Mouse (Mus musculus): ENCODE results near the gene Dock7. TPM values are rescaled to one million over a fixed set of nuclear protein-coding genes. Genes with fewer than 3 reads are reported as not detected.

The Dock7 gene
- polyA plus RNA-seq, 1 experiment, result 15.3 TPM

DNA sequence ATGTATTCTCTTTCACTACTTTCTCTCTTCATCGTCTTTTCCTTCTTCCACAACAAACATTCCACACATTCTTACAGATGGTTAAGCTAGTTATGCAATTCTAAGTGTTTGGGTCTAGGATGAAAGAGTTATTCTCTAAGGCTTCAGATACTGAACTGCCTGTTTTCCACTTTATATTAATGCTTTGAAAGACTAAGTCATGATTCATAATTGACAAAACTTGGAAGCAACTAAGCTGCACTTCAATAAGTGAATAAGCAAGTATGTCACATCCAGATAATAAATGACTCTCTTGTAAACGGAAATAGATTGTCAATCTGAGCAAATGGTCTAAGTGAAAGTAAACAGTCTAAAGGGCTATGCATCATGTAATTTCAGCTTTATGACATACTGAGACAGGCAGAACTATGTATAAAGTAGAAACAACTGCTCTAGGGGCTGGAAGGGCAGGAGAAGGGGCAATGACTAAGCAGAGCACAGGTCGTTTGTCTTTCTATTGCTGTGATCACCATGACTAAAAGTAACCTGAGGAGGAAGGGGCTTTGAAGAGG lies 29.5 kb downstream of the Dock7 start:
- H3K4me3 ChIP-seq (ENCODE audit: insufficient read depth, low read depth, low read length), result no peak overlapping the region
- H3K27ac ChIP-seq (replicated peaks; ENCODE audit: low read depth, low read length), result no peak overlapping the region
- no peaks in the 10 kb centered on the region; the same call in 1 of the 2 replicates for H3K4me1 ChIP-seq (ENCODE audit: control insufficient read depth, insufficient read depth, insufficient read length, low read length)

DNA sequence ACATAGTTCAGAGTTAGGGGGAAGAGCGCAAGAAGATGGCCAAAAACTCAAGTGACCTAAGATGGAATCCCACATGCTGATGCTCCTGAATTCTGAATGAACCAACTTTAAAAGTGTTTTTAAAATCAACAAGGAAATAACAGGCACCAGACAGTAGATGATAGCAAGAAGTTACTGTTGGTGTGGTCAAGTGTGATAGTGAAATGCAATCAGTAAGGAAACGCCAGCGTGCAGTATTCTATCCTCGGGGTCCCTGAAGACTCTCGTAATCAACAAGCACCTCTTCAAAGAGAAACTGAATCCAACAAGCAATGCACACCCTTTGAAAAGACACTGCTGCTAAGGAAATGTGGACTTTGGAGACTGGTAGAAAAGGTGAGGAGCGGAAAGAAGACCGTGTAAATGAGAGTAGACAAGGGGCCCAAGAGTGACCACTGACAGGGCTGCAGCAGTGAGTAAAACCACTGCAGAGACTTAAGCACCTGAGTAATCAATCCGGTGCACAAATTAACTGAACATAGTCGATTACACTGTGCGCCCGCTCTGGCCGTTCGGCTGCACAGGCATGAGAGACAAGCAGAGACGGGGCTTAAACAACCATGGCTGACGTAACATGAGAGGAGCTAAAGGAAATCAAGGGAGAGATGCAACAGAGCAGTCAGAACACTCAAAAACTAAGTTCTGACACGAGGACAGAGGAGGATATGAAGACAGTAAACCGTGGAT lies 32.8 kb downstream of the Dock7 start:
- no peaks in the 10 kb centered on the region; the same call in 1 of the 2 replicates for H3K4me1 ChIP-seq (ENCODE audit: control insufficient read depth, insufficient read depth, insufficient read length, low read length)
- H3K27ac ChIP-seq (replicated peaks; ENCODE audit: low read depth, low read length), result no peak overlapping the region
- H3K4me3 ChIP-seq (ENCODE audit: insufficient read depth, low read depth, low read length), result no peak overlapping the region

DNA sequence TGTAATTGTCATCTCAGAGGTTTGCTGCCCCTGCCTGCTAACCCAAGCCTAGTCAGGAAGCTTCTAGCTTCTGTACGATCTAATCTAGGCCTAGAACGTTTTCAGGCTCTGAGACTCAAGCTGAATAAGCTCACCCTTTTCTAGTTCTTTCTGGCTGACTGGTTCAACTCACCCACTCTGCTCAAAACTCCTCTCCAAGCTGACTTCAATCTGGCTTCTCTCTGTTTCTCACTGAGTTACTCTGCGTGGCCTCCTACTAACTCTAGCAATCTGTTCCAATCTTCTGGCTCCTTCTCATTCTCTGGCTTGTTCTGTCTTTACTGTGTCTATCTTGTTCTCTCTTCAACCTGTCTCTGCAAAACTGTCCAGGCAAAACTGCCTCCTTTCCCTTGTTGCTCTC lies 36.9 kb downstream of the Dock7 start:
- no peaks in the 10 kb centered on the region for H3K4me1 ChIP-seq (ENCODE audit: control insufficient read depth, insufficient read depth, insufficient read length, low read length)
- no peak overlapping the region for H3K27ac ChIP-seq (replicated peaks; ENCODE audit: low read depth, low read length)
- H3K4me3 ChIP-seq (ENCODE audit: insufficient read depth, low read depth, low read length), result no peak overlapping the region

DNA sequence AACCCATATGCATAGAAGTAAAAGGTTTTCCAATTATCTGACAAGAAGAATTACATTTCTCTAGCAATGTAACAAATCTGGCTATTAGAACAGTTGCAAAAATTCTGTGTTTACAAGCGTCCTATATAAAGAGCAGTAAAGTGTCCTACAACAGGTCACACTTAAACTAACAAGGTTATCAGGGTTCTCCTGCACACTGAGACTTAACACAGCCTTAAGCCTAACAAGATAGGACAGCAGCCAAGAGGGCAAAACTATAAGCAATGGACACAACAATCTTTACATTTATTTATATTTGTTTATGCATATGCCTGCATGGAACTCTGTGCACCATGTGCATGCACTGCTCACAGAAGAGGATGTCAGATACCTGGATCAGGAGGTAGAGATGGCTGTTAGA lies 39.5 kb downstream of the Dock7 start:
- H3K4me1 ChIP-seq (ENCODE audit: control insufficient read depth, insufficient read depth, insufficient read length, low read length), result no peaks in the 10 kb centered on the region
- H3K4me3 ChIP-seq (ENCODE audit: insufficient read depth, low read depth, low read length), result no peak overlapping the region
- H3K27ac ChIP-seq (replicated peaks; ENCODE audit: low read depth, low read length), result no peak overlapping the region

DNA sequence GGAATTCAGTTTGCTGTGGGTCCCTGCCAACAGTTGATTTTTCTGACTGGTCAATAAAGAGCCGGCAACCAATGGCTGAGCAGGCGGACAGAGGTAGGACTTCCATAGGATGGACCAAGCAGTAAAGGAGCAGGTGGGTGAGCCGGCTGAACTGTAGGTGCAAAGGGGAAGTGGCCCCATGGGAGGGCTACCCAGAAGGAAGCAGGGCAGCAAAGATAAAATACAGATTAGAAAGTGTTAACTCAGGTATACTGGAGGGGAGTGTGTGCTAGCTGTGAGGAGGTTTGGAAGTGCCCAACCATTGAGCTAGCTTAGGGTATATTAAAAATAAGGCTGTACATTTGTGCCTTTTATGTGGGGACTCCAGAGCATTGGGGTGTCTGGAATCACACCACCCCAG lies 42.7 kb downstream of the Dock7 start:
- no peaks in the 10 kb centered on the region for H3K4me1 ChIP-seq (ENCODE audit: control insufficient read depth, insufficient read depth, insufficient read length, low read length)
- no peak overlapping the region for H3K27ac ChIP-seq (replicated peaks; ENCODE audit: low read depth, low read length)
- no peak overlapping the region for H3K4me3 ChIP-seq (ENCODE audit: insufficient read depth, low read depth, low read length)

DNA sequence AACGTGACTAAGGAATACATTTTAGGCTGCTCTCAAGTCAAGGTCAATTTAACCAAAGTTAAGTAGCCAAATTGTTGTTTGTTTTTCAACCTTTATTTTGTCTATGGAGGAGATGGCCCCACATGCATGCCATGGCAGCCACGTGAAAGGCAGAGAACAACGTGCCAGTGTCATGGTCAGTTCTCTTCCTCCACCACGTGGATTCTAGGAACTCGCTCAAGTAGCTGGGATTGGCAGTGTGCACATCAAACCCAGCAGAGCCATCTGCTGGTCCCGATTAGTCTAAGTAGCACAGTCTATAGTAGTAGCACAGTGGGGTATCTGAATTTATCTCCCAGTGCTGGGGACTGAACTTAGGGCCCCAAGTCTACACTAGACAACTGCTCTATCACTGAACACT lies 51.9 kb downstream of the Dock7 start:
- H3K4me1 ChIP-seq (ENCODE audit: control insufficient read depth, insufficient read depth, insufficient read length, low read length), result no peaks in the 10 kb centered on the region
- H3K4me3 ChIP-seq (ENCODE audit: insufficient read depth, low read depth, low read length), result no peak overlapping the region
- no peak overlapping the region for H3K27ac ChIP-seq (replicated peaks; ENCODE audit: low read depth, low read length)

GRCm38 (mm10) chr4:99064524-99064923 lies 56.2 kb downstream of the Dock7 start:
- no peak overlapping the region for H3K4me3 ChIP-seq (ENCODE audit: insufficient read depth, low read depth, low read length)
- no peak overlapping the region for H3K27ac ChIP-seq (replicated peaks; ENCODE audit: low read depth, low read length)
- H3K4me1 ChIP-seq (ENCODE audit: control insufficient read depth, insufficient read depth, insufficient read length, low read length), result no peaks in the 10 kb centered on the region

DNA sequence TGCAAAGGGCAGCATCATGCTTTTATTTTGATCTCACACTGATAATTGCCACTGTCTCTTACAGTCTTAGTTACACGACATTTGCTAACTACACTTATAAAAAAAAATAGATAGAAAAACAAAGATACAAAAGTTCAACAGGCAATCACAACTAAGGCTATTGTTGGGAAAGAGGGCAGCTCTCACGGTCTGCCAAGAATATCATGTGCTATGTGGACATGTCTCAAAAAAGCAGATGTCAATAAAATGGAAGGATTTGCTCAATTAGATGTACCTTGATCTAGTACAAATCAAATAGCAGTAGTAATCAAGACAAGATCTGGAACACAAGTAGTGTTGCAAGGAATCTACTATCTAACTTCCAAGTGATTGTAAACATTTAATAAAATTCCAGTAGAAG lies 72.1 kb downstream of the Dock7 start:
- H3K27ac ChIP-seq (replicated peaks; ENCODE audit: low read depth, low read length), result no peak overlapping the region
- no peaks in the 10 kb centered on the region for H3K4me1 ChIP-seq (ENCODE audit: control insufficient read depth, insufficient read depth, insufficient read length, low read length)

DNA sequence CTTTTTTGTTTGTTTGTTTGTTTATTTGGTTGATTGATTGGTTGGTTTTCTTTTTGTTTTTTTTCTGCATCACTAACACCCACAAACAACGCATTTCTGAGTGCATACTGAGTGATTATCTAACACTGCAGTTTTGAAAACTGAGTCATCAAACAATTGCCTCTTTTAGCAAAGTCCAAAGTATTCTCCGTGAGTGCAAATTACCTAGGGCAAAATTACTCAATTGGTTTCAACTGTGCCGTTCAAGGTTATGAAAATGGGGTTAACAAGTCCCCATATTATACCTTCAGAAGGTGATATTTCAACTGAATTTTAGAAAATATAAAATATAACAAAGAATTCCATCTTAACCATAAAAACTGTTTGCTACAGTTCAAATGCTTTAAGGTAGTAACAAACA lies 74.2 kb downstream of the Dock7 start:
- Histone ChIP-seq H3K4me1 (ENCODE audit: control insufficient read depth, insufficient read depth, insufficient read length, low read length) (no peaks in the 10 kb centered on the region), H3K27ac (replicated peaks; ENCODE audit: low read depth, low read length) (no peak overlapping the region), H3K4me3 (ENCODE audit: insufficient read depth, low read depth, low read length) (no peak overlapping the region)

More for the DNA sequence above, 72.1 kb downstream of the Dock7 start:
- H3K4me3 ChIP-seq (ENCODE audit: insufficient read depth, low read depth, low read length), result no peak overlapping the region

- no peak overlapping the region for H3K4me3 ChIP-seq (ENCODE audit: insufficient read depth, low read depth, low read length)
Measured at GRCm38 (mm10) chr4:99044854-99045253, 75.9 kb downstream of the Dock7 start.

GRCm38 (mm10) chr4:99032921-99033320 lies 87.8 kb downstream of the Dock7 start:
- Histone ChIP-seq H3K4me1 (ENCODE audit: control insufficient read depth, insufficient read depth, insufficient read length, low read length) (no peaks in the 10 kb centered on the region), H3K4me3 (ENCODE audit: insufficient read depth, low read depth, low read length) (no peak overlapping the region), H3K27ac (replicated peaks; ENCODE audit: low read depth, low read length) (no peak overlapping the region)

More at GRCm38 (mm10) chr4:99044854-99045253, 75.9 kb downstream of the Dock7 start:
- Histone ChIP-seq H3K27ac (replicated peaks; ENCODE audit: low read depth, low read length) (no peak overlapping the region), H3K4me1 (ENCODE audit: control insufficient read depth, insufficient read depth, insufficient read length, low read length) (no peaks in the 10 kb centered on the region)

DNA sequence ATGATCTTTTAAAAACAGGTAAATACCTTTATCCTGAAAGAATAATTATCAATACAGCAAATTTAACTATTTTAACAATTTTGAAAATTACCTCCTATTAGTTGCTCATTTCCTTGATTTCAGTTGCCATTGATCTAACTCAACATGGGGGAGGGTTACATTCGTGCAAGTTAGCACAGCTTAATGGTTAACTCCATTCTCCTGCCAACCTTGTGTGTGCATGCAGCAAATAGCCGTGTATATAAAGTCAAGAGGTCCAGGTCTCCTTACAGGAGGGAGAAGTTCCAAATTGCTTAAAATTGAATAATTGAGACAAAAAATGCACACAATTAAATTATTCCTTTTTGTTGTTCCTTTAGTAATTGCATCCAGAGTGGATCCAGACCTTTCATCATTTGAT lies 90.0 kb downstream of the Dock7 start, which contains the start of gene Angptl3:
Gene Angptl3 (plus strand): TSS at position 269 of the 400 bp plus-strand sequence.
- H3K27ac ChIP-seq (replicated peaks; ENCODE audit: low read depth, low read length), result no peak within 1 kb of the TSS
- no peak within 1 kb of the TSS for H3K4me3 ChIP-seq (ENCODE audit: insufficient read depth, low read depth, low read length)
- no peaks in the 10 kb centered on the region for H3K4me1 ChIP-seq (ENCODE audit: control insufficient read depth, insufficient read depth, insufficient read length, low read length)

DNA sequence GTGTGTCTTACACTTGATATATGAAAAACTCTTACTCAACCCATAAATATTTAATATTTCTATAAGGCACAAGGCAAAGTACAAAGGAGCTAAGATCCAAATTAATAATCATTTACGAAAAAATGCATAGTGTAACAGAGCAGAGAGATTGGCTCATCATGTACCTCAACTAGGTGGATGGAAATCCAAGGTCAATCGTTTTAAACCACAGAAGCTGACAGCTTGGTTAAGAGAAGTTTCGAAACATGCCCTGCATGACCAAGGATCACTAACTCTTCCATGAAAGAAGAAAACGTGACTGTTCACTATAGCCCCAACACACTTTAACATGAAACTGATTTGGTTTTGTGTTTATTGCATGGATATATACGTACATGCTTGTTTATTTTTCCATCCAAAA lies 92.3 kb downstream of the Dock7 start:
- no peak overlapping the region for H3K4me3 ChIP-seq (ENCODE audit: insufficient read depth, low read depth, low read length)
- no peaks in the 10 kb centered on the region for H3K4me1 ChIP-seq (ENCODE audit: control insufficient read depth, insufficient read depth, insufficient read length, low read length)
- H3K27ac ChIP-seq (replicated peaks; ENCODE audit: low read depth, low read length), result no peak overlapping the region

DNA sequence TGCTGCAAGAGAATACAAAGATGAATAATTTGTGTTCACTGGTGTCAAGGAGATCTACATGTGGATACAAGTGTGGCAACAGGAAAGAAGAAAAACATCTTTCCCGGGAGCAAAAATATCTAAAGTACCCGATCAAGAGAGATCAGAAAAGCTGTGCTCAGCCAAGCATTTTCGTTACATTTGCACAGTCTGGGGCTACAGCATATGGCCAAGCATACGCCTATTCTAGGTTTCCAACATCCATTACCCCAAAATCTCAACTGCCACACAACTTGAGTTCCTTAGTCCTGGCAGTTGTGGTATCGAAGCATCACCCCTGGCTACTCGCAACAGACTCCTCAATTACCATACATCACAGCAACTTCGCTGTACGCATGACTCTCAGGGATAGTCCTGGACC lies 98.5 kb downstream of the Dock7 start:
- Histone ChIP-seq H3K27ac (replicated peaks; ENCODE audit: low read depth, low read length) (no peak overlapping the region), H3K4me3 (ENCODE audit: insufficient read depth, low read depth, low read length) (no peak overlapping the region), H3K4me1 (ENCODE audit: control insufficient read depth, insufficient read depth, insufficient read length, low read length) (no peaks in the 10 kb centered on the region)

DNA sequence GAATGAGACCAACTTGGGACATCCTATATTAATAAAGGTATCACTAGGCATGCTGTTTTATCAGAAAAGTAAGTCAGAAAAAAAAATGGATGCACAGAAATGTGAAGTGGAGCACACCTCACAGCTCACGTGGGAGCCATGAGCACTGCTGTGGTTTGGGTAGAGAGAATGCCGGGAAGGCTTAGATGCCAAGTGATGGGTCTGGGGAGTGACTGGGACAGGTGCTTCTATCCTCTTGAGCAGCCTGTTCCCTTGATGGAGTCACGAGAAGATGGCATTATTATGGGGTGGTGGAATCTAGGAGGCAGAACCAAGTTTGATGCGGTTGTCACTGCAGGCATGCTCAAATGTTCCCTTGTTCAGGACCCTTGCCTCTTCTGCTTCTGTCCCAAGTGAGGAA lies 109.7 kb downstream of the Dock7 start:
- Histone ChIP-seq H3K27ac (replicated peaks; ENCODE audit: low read depth, low read length) (no peak overlapping the region), H3K4me1 (ENCODE audit: control insufficient read depth, insufficient read depth, insufficient read length, low read length) (no peaks in the 10 kb centered on the region), H3K4me3 (ENCODE audit: insufficient read depth, low read depth, low read length) (no peak overlapping the region)

DNA sequence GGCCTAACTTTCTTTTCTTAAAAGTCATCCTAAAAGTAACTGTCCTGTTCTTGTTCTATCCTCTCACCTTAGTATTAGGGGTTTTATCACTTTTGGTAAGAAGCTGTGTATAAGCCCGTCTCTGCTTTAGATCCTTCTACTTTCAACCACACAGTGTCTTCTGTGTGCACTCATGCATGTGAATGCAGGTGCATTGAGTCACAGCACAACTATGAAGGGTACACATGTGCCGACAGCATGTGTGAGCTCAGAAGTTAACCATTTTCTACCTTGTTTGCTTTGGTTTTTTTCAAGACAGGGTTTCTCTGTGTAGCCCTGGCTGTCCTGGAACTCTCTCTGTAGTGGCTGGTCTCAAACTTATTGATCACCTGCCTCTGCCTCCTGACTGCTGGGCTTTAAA lies 114.4 kb downstream of the Dock7 start:
- Histone ChIP-seq H3K4me3 (ENCODE audit: insufficient read depth, low read depth, low read length) (no peak overlapping the region), H3K4me1 (ENCODE audit: control insufficient read depth, insufficient read depth, insufficient read length, low read length) (no peaks in the 10 kb centered on the region), H3K27ac (replicated peaks; ENCODE audit: low read depth, low read length) (no peak overlapping the region)

All from brown adipose tissue, adult 24 weeks (tissue).